Mouse (Mus musculus): ENCODE data around the gene Plcd3. TPM values are rescaled to one million over a fixed set of nuclear protein-coding genes. Genes with fewer than 3 reads are reported as not detected.

Plcd3 gene
- total and polyA plus RNA-seq, 3 experiments = 7.1 to 24.3 (median 11.3) TPM

- peaks cover 16 to 67% of the 10 kb centered on the region in 2 experiments for H3K4me1 ChIP-seq (ENCODE audit: control insufficient read depth in 1 of 2, insufficient read depth in 2 of 2)
- in situ Hi-C loops (cut with MboI; ENCODE audit: low pct_ligation_motif_present, low pct_unique_long_range_greater_than_20kb, low sequenced_read_pairs) (no loop called here), dilution Hi-C loops (cut with MboI; ENCODE audit: extremely low pct_ligation_motif_present, extremely low pct_unique_long_range_greater_than_20kb, low sequenced_read_pairs) (no loop called here)
- peak overlapping the region; percentile 9 for H3K4me2 ChIP-seq (ENCODE audit: insufficient read depth, low read depth, poor library complexity, severe bottlenecking)
- H3K79me2 ChIP-seq (replicated peaks; ENCODE audit: control insufficient read depth, extremely low read depth, insufficient read depth, poor library complexity, severe bottlenecking) = no peaks in the 10 kb centered on the region; the same call in 1 of the 2 replicates
- H3K27me3 ChIP-seq (replicated peaks) = no peaks in the 10 kb centered on the region
- peak overlapping the region; percentile 11; the same call in 1 of the 2 replicates for H3K9ac ChIP-seq (ENCODE audit: insufficient read depth, low read depth)
- no peak overlapping the region for H3K4me3 ChIP-seq (replicated peaks in 1 of 3; ENCODE audit: low read depth in 2 of 3, low read length in 2 of 3, poor library complexity in 1 of 3)
- no peaks in the 10 kb centered on the region for H3K9me3 ChIP-seq (replicated peaks; ENCODE audit: low read length)
- TF ChIP-seq UBTF (IDR thresholded peaks at IDR 0.05; ENCODE audit: low read depth, low read length) (0 out of 2 replicates have a peak, but pooled peaks have one; percentile 18), ETS1 (conservative IDR thresholded peaks at IDR 0.05; ENCODE audit: low read depth, low read length) (peak; percentile 67), BHLHE40 (IDR thresholded peaks at IDR 0.05; ENCODE audit: low read depth, low read length) (peak; percentile 81), JUN (IDR thresholded peaks at IDR 0.05; ENCODE audit: insufficient read depth, low read depth, low read length) (peak; percentile 48; the same call in 1 of the 2 replicates), HCFC1 (IDR thresholded peaks at IDR 0.05; ENCODE audit: low read depth, low read length) (no peak), ZMIZ1 (IDR thresholded peaks at IDR 0.05; ENCODE audit: low read depth, low read length) (peak; percentile 23; the same call in 1 of the 2 replicates), RCOR1 (conservative IDR thresholded peaks at IDR 0.05; ENCODE audit: low read depth, low read length) (0 out of 2 replicates have a peak, but pooled peaks have one; percentile 70), CHD1 (IDR thresholded peaks at IDR 0.05; ENCODE audit: low read depth, low read length) (0 out of 2 replicates have a peak, but pooled peaks have one; percentile 77), RAD21 (IDR thresholded peaks at IDR 0.05; ENCODE audit: low read depth, low read length) (no peak; the same call in 1 of the 2 replicates), CHD2 (IDR thresholded peaks at IDR 0.05; ENCODE audit: low read length) (peak; percentile 63), MYC (IDR thresholded peaks at IDR 0.05; ENCODE audit: low read depth, low read length) (peak; percentile 84; the same call in 1 of the 2 replicates), PAX5 (IDR thresholded peaks at IDR 0.05; ENCODE audit: low read length) (no peak), IRF4 (IDR thresholded peaks at IDR 0.05; ENCODE audit: low read depth, low read length) (peak; percentile 90), MXI1 (IDR thresholded peaks at IDR 0.05; ENCODE audit: low read depth, low read length) (peak; percentile 16; the same call in 1 of the 2 replicates), MAZ (IDR thresholded peaks at IDR 0.05; ENCODE audit: low read depth, low read length) (peak; percentile 76; the same call in 1 of the 2 replicates), USF2 (conservative IDR thresholded peaks at IDR 0.05; ENCODE audit: low read depth, low read length) (no peak), SIN3A (IDR thresholded peaks at IDR 0.05; ENCODE audit: low read length) (peak; percentile 52; the same call in 1 of the 2 replicates), SMC3 (IDR thresholded peaks at IDR 0.05; ENCODE audit: low read depth, low read length) (no peak; the same call in none of the 2 replicates), POLR2A (IDR thresholded peaks at IDR 0.05; ENCODE audit: low read depth, low read length) (peak; percentile 43), TCF12 (IDR thresholded peaks at IDR 0.05; ENCODE audit: low read depth, low read length) (peak; percentile 97), EP300 (IDR thresholded peaks at IDR 0.05; ENCODE audit: low read length) (peak; percentile 89), MEF2A (IDR thresholded peaks at IDR 0.05; ENCODE audit: borderline replicate concordance, low read depth, low read length) (peak; percentile 78; the same call in 1 of the 2 replicates)
- H3K27ac ChIP-seq (ENCODE audit: insufficient read depth, low read depth) = peak overlapping the region; percentile 91
- peak; percentile 81 for DNase-seq (ENCODE audit: extremely low read depth)
- peaks cover 76 to 94% of the 10 kb centered on the region in 2 experiments for H3K36me3 ChIP-seq (replicated peaks in 1 of 2; ENCODE audit: control insufficient read depth in 1 of 2, insufficient read depth in 1 of 2, low read length in 1 of 2)
Observed at GRCm38 (mm10) chr11:103068272-103068671, 33.2 kb downstream of the Plcd3 start.

All from CH12.LX (cell line).